18 mouse cellular contexts compared by ENCODE assay signal in genomic region chr14:77638616-77639015, GRCm38 (mm10).
"Had no signal": no experiment of that assay in that cellular context is flagged by ENCODE, and none has a peak within 500 bp of the region (broad histone marks: within the 10 kb centered on the region; RNA-seq: fewer than 3 reads in every experiment).

No protein-coding gene starts in this region.

- ATAC-seq: liver, postnatal 0 days; midbrain, embryonic 13.5 days had no signal

- H3K36me3 ChIP-seq: liver, embryonic 13.5 days; liver, embryonic 15.5 days; midbrain, embryonic 13.5 days; midbrain, embryonic 15.5 days; neural tube, embryonic 15.5 days; stomach, embryonic 15.5 days had no signal

- H3K27me3 ChIP-seq: liver, embryonic 13.5 days; liver, embryonic 15.5 days; midbrain, embryonic 15.5 days; neural tube, embryonic 13.5 days; neural tube, embryonic 15.5 days; stomach, embryonic 15.5 days had no signal

- DNase-seq: liver, embryonic 13.5 days; liver, postnatal 0 days; lung, adult 2 months; lung, postnatal 14 days; right cerebral cortex, postnatal 14 days; thymus, adult 2 months; thymus, postnatal 25 days; thymus, postnatal 4 days had no signal

- H3K4me3 ChIP-seq: liver, embryonic 13.5 days; liver, embryonic 15.5 days; megakaryocyte, embryonic 14.5 days; midbrain, embryonic 13.5 days; midbrain, embryonic 15.5 days; neural tube, embryonic 13.5 days; neural tube, embryonic 15.5 days; stomach, embryonic 15.5 days had no signal

- H3K27ac ChIP-seq: liver, embryonic 13.5 days; liver, embryonic 15.5 days; macrophage; midbrain, embryonic 13.5 days; midbrain, embryonic 15.5 days; neural tube, embryonic 13.5 days; neural tube, embryonic 15.5 days; stomach, embryonic 15.5 days; stomach, postnatal 0 days had no signal

- H3K4me1 ChIP-seq: liver, embryonic 13.5 days; liver, embryonic 15.5 days; stomach, embryonic 15.5 days had no signal

- H3K4me2 ChIP-seq: liver, embryonic 13.5 days; liver, embryonic 15.5 days; midbrain, embryonic 11.5 days; midbrain, embryonic 13.5 days; midbrain, embryonic 15.5 days; neural tube, embryonic 13.5 days; neural tube, embryonic 15.5 days; stomach, embryonic 15.5 days had no signal

- H3K9me3 ChIP-seq: liver, embryonic 13.5 days; liver, embryonic 15.5 days; midbrain, embryonic 13.5 days; midbrain, embryonic 15.5 days; neural tube, embryonic 13.5 days; neural tube, embryonic 15.5 days; stomach, embryonic 15.5 days had no signal

- H3K9ac ChIP-seq: liver, embryonic 13.5 days; liver, embryonic 15.5 days; liver, postnatal 0 days; midbrain, embryonic 13.5 days; midbrain, embryonic 15.5 days; neural tube, embryonic 13.5 days; neural tube, embryonic 15.5 days; stomach, embryonic 15.5 days had no signal
